Mouse (Mus musculus): Measurements from ENCODE around the gene Fgfr2.
A peak's percentile ranks its signal among the peaks of the same experiment; 100 is the strongest.

DNA sequence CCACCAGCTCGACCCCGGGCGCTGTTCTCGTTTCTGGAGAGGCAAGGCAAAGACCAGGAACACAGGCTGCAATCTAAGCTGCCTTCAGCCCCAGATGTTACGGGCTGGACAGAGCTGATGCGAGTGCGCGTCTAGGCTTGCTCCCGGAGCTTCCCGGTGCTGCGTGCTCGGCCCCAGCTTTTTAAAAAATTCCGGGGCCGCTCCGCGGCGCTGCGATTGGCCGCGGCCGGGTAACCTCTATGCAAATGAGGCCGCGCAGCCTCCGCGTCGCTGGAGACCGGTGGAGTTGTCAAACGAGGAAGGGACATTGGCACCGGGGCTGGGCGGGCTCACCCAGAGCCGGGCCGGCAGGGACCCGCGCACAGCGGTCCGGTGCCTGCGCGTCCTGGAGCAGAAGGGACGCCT lies 1569.4 kb downstream of the Fgfr2 start:
- TF ChIP-seq POLR2A (IDR thresholded peaks at IDR 0.05; ENCODE audit: insufficient read length, low read depth): peak; percentile 47
- peak; percentile 86 for TF ChIP-seq E2F4 (IDR thresholded peaks at IDR 0.05; ENCODE audit: insufficient read depth)
- TF ChIP-seq USF1 (IDR thresholded peaks at IDR 0.05; ENCODE audit: low read depth): no peak
- no peak for TF ChIP-seq MYOD1 (IDR thresholded peaks at IDR 0.05; ENCODE audit: control insufficient read depth in 1 of 3, insufficient read length in 2 of 3, low read depth in 2 of 3)
- TF ChIP-seq POLR2AphosphoS2 (IDR thresholded peaks at IDR 0.05; ENCODE audit: insufficient read length, low read depth): peak; percentile 22
- no peak for TF ChIP-seq MYOG (IDR thresholded peaks at IDR 0.05; ENCODE audit: control insufficient read depth in 1 of 3, insufficient read depth in 1 of 3, insufficient read length in 2 of 3, low read depth in 2 of 3)
